Comparison of ENCODE assay signal across 27 mouse cellular contexts in the genomic region with DNA sequence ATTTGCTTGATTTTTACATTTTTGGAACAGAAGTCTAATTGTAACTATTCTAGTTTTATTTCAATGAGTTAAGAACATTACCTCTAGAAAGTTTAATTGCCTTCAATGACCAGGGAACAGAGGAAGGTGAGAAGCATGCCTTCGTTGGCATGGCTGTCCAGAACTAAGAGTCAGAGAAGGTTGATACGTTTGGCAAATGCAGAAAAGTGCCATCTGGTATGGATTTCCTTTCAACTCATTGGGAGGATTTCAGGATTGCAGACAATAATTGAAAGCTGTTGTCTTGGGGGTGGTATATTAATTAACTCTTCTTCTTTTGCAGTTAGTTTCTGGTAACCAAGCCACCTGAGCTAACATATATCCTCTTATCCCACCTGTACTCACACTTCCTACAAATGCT.
"Had no signal": no experiment of that assay in that cellular context is flagged by ENCODE, and none has a peak within 500 bp of the region (broad histone marks: within the 10 kb centered on the region; RNA-seq: fewer than 3 reads in every experiment).

No protein-coding gene starts in this region.

- H3K4me2 ChIP-seq: embryonic facial prominence, embryonic 12.5 days; embryonic facial prominence, embryonic 15.5 days; forebrain, embryonic 12.5 days; forebrain, embryonic 13.5 days; forebrain, embryonic 15.5 days; heart, embryonic 11.5 days; heart, embryonic 12.5 days had no signal

- H3K9ac ChIP-seq: embryonic facial prominence, embryonic 12.5 days; embryonic facial prominence, embryonic 13.5 days; embryonic facial prominence, embryonic 15.5 days; forebrain, embryonic 12.5 days; forebrain, embryonic 13.5 days; forebrain, embryonic 15.5 days; forebrain, postnatal 0 days; heart, embryonic 12.5 days had no signal

- DNase-seq: cerebellum, adult 2 months; cerebellum, adult 8-10 months; cerebellum, adult 9-10 months; cerebellum, postnatal 25 days; embryo, embryonic 11 days; forebrain, postnatal 0 days; gastrocnemius, adult 2 months; gastrocnemius, postnatal 10 days; gastrocnemius, postnatal 14 days; gastrocnemius, postnatal 25 days; gastrocnemius, postnatal 36 days; heart, adult 11 months; heart, adult 18-20 months; heart, adult 2 months had no signal

- H3K27me3 ChIP-seq: embryonic facial prominence, embryonic 12.5 days; embryonic facial prominence, embryonic 13.5 days; embryonic facial prominence, embryonic 15.5 days; forebrain, embryonic 12.5 days; forebrain, embryonic 13.5 days; forebrain, embryonic 15.5 days; heart, embryonic 12.5 days had no signal

- ATAC-seq: forebrain, embryonic 13.5 days; forebrain, embryonic 14.5 days; forebrain, embryonic 15.5 days; forebrain, embryonic 16.5 days; forebrain, postnatal 0 days had no signal

- H3K9me3 ChIP-seq: embryonic facial prominence, embryonic 12.5 days; embryonic facial prominence, embryonic 13.5 days; embryonic facial prominence, embryonic 15.5 days; forebrain, embryonic 10.5 days; forebrain, embryonic 12.5 days; forebrain, embryonic 13.5 days; forebrain, embryonic 15.5 days; heart, embryonic 10.5 days; heart, embryonic 12.5 days had no signal

- H3K36me3 ChIP-seq: embryonic facial prominence, embryonic 12.5 days; embryonic facial prominence, embryonic 13.5 days; embryonic facial prominence, embryonic 15.5 days; forebrain, embryonic 10.5 days; forebrain, embryonic 12.5 days; forebrain, embryonic 15.5 days; heart, embryonic 10.5 days; heart, embryonic 12.5 days had no signal

- H3K4me3 ChIP-seq: embryonic facial prominence, embryonic 12.5 days; embryonic facial prominence, embryonic 13.5 days; embryonic facial prominence, embryonic 15.5 days; erythroblast, embryonic 14.5 days; forebrain, embryonic 10.5 days; forebrain, embryonic 12.5 days; forebrain, embryonic 13.5 days; forebrain, embryonic 15.5 days; gastrocnemius, adult 2 months; heart, adult 2 months; heart, embryonic 10.5 days; heart, embryonic 12.5 days had no signal

- H3K27ac ChIP-seq: embryonic facial prominence, embryonic 12.5 days; embryonic facial prominence, embryonic 13.5 days; embryonic facial prominence, embryonic 15.5 days; forebrain, embryonic 10.5 days; forebrain, embryonic 12.5 days; forebrain, embryonic 13.5 days; forebrain, embryonic 15.5 days; gastrocnemius, adult 2 months; heart, adult 2 months; heart, embryonic 10.5 days had no signal

- H3K4me1 ChIP-seq: embryonic facial prominence, embryonic 15.5 days; forebrain, embryonic 10.5 days; forebrain, embryonic 12.5 days; forebrain, embryonic 13.5 days; forebrain, embryonic 15.5 days; heart, embryonic 10.5 days; heart, embryonic 12.5 days had no signal
